Comparison of ENCODE assay signal across 11 mouse cellular contexts in genomic region chr10:34512551-34512950, GRCm38 (mm10). TPM values are rescaled to one million over a fixed set of nuclear protein-coding genes. Genes with fewer than 3 reads are reported as not detected.
A peak's percentile ranks its signal among the peaks of the same experiment; 100 is the strongest.
DNase-seq lines count a peak whose midpoint lies in the region; ATAC-seq lines count a peak whose summit lies in the region.
"Had no signal": no experiment of that assay in that cellular context is flagged by ENCODE, and none has a peak within 500 bp of the region (broad histone marks: within the 10 kb centered on the region; RNA-seq: fewer than 3 reads in every experiment).

No protein-coding gene starts in this region.

- H3K4me3 ChIP-seq in stomach, embryonic 16.5 days (replicated peaks; ENCODE audit: low read length) = no peak overlapping the region
- H3K4me3 ChIP-seq: lung, embryonic 15.5 days had no signal

- H3K9ac ChIP-seq in stomach, embryonic 16.5 days (ENCODE audit: low read length) = no peak overlapping the region
- H3K9ac ChIP-seq: lung, embryonic 15.5 days had no signal

- H3K4me1 ChIP-seq in stomach, embryonic 16.5 days (ENCODE audit: control insufficient read depth, insufficient read depth, low read length) = peaks cover 6% of the 10 kb centered on the region
- H3K4me1 ChIP-seq: lung, embryonic 15.5 days had no signal

- intact Hi-C loops in heart, postnatal 25 days (cut with DNase I) = no loop called here
- intact Hi-C loops in heart, postnatal 36 days (cut with DNase I) = no loop called here

- peak overlapping the region; percentile 7; the same call in 1 of the 2 replicates for H3K4me2 ChIP-seq in stomach, embryonic 16.5 days (ENCODE audit: low read depth, low read length)
- H3K4me2 ChIP-seq: lung, embryonic 15.5 days had no signal

- no peak for ATAC-seq in stomach, embryonic 16.5 days (ENCODE audit: insufficient read depth, low FRiP score)
- ATAC-seq: inflammation-experienced regulatory T-cells, adult 6 months had no signal

- 21% methylated on average over 4 of the region's 4 CpGs for WGBS in stomach, embryonic 16.5 days

- DNase-seq in heart, adult 18-20 months = peak; percentile 38 to 45
- DNase-seq in heart, postnatal 25 days (ENCODE audit: low spot score) = no peak
- DNase-seq in ovary, adult 18-20 months (ENCODE audit: low spot score) = peak; percentile 2
- no peak for DNase-seq in ovary, postnatal 36 days (ENCODE audit: low spot score)
- DNase-seq in heart, postnatal 36 days = peak; percentile 3 to 9
- DNase-seq in gastrocnemius, postnatal 4 days (ENCODE audit: low spot score in 2 of 2) = no peak
- no peak for DNase-seq in testis, postnatal 14 days (ENCODE audit: low spot score)
- DNase-seq: spleen, adult 18-20 months had no signal

- H3K27me3 ChIP-seq in stomach, embryonic 16.5 days (ENCODE audit: control insufficient read depth, insufficient read depth, low read length) = no peaks in the 10 kb centered on the region
- H3K27me3 ChIP-seq: lung, embryonic 15.5 days had no signal

- H3K9me3 ChIP-seq in stomach, embryonic 16.5 days (replicated peaks; ENCODE audit: control insufficient read depth, low read length) = no peaks in the 10 kb centered on the region
- H3K9me3 ChIP-seq: lung, embryonic 15.5 days had no signal

- H3K27ac ChIP-seq in stomach, embryonic 16.5 days (ENCODE audit: low read length) = peak overlapping the region; percentile 51
- H3K27ac ChIP-seq: lung, embryonic 15.5 days had no signal

- no peaks in the 10 kb centered on the region for H3K36me3 ChIP-seq in stomach, embryonic 16.5 days (ENCODE audit: control insufficient read depth, insufficient read depth, low read length)
- H3K36me3 ChIP-seq: lung, embryonic 15.5 days had no signal

RNA-seq across cellular contexts. Expression of gene Frk, which starts 29.4 kb away (rescaled TPM):
- 1 to 10 TPM; 1.2 to 1.3 TPM for total RNA-seq in heart, adult 18-20 months (2021)
- total RNA-seq in heart, postnatal 25 days (2021) = 1 to 10 TPM; 1.6 to 2.1 TPM
- total RNA-seq in heart, postnatal 36 days (2021) = 1 to 10 TPM; 1.6 to 2.0 TPM
- polyA plus RNA-seq in stomach, embryonic 16.5 days (2015; fragmentation: Nextera tagmentation; extraction: Ambion mirVana) = 17.1 and 17.2 TPM in 2 replicates
- 1 to 10 TPM; 5.6 to 6.2 TPM for total RNA-seq in gastrocnemius, postnatal 4 days (2021)
- polyA plus RNA-seq: inflammation-experienced regulatory T-cells, adult 6 months had no signal

Comparison
In these comparisons a context has a peak if more than half of its experiments do, and no peak if none do; other contexts are left out.
1. DNase-seq: peak in heart, adult 18-20 months (2 of 2), ovary, adult 18-20 months (single experiment) and heart, postnatal 36 days (2 of 2); none in heart, postnatal 25 days (single experiment), ovary, postnatal 36 days (single experiment), gastrocnemius, postnatal 4 days (0 of 2) and testis, postnatal 14 days (single experiment).